Mouse (Mus musculus) kidney, embryonic 16.5 days (tissue): ENCODE measurements at regions not wholly inside any gene's neighbourhood (a gene's known extent, or its start where the extent isn't known, plus 50 kb on each side); places are given as distances from the start of the nearest gene placed in this dataset.

ENCODE experiments used
- ATAC-seq: fragments of 200-750 bp; cut with Nextera tagmentation; 2 replicates; pipeline ENCODE4 v1.8.0; 2017; ENCODE audit warnings: moderate TSS enrichment; ENCODE audit not compliant: low FRiP score, low TSS enrichment
- H3K27ac ChIP-seq: fragments of 300-500 bp; sonication (generic); 2 replicates; pipeline ENCODE4 v1.5.1; 2014; ENCODE audit warnings: low read length
- H3K27me3 ChIP-seq: fragments of 300-500 bp; sonication (generic); 2 replicates; pipeline ENCODE4 v1.6.1; 2014; ENCODE audit warnings: low read length, control low read depth, mixed read lengths; ENCODE audit not compliant: insufficient read depth
- H3K36me3 ChIP-seq: fragments of 300-500 bp; sonication (generic); 2 replicates; pipeline ENCODE4 v1.6.1; 2014; ENCODE audit warnings: low read length, control low read depth, mixed read lengths; ENCODE audit not compliant: insufficient read depth
- H3K4me1 ChIP-seq: fragments of 300-500 bp; sonication (generic); 2 replicates; pipeline ENCODE4 v1.6.1; 2014; ENCODE audit warnings: low read length, control low read depth, mixed read lengths; ENCODE audit not compliant: insufficient read depth
- H3K4me2 ChIP-seq: fragments of 300-500 bp; sonication (generic); replicated peaks from 2 replicates; pipeline ENCODE4 v1.6.1; 2014; ENCODE audit warnings: low read depth, low read length
- H3K4me3 ChIP-seq: fragments of 300-500 bp; sonication (generic); 2 replicates; pipeline ENCODE4 v1.5.1; 2014; ENCODE audit warnings: mild to moderate bottlenecking, low read length
- H3K9ac ChIP-seq: fragments of 300-500 bp; sonication (generic); replicated peaks from 2 replicates; pipeline ENCODE4 v1.6.1; 2014; ENCODE audit warnings: low read length
- H3K9me3 ChIP-seq: fragments of 300-500 bp; sonication (generic); 2 replicates; pipeline ENCODE4 v1.6.1; 2016; ENCODE audit warnings: low read length, control low read depth
- WGBS: fragments of 180-500 bp; shearing (Covaris S2); extraction: QIAGEN DNeasy Blood & Tissue Kit; methylation state at CpG from one replicate; pipeline ENCODE4 v1.1.7; 2014; 5-methylcytosine and 5-hydroxymethylcytosine counted together

DNA sequence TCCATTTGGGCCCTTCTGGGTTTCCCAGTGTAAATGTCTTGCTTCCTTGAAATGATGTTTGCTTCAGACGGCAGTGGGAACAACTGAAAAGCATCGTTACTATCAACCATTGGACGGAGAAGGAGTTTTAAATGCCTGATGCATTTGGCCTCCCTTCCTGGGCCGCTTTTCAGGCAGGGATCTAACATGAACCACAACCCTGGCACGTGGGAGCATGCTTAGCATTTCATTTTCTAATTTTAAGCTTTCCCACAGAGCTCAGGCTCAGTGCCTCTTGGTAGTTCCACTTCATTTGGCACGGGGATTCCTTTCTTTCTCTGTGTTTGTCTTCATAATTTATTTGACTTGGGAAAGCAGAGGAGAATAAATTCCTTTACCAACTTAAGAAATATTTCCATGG is 406.6 kb upstream of the Nbea start:
- Histone ChIP-seq H3K9ac (no peak overlapping the region), H3K4me1 (no peaks in the 10 kb centered on the region), H3K4me2 (no peak overlapping the region), H3K4me3 (no peak overlapping the region), H3K27ac (no peak overlapping the region), H3K36me3 (no peaks in the 10 kb centered on the region), H3K9me3 (no peaks in the 10 kb centered on the region), H3K27me3 (no peaks in the 10 kb centered on the region)
- ATAC-seq: no peak
- 62% methylated on average over 6 of the region's 6 CpGs for WGBS

DNA sequence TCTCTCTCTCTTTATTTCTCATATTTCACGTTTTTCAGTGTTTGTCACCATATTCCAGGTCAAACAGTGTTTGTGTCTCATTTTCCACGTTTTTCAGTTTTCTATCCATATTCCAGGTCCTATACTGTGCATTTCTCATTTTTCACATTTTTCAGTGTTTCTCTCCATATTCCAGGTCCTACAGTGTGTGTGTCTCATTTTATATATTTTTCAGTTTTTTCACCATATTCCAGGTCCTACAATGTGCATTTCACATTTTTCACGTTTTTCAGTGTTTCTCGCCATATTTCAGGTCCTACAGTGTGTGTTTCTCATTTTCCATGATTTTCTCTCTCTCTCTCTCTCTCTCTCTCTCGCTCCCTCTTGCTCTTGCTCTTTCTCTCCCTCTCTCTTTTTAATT is 391.9 kb upstream of the Nbea start:
- H3K9ac ChIP-seq: no peak overlapping the region
- no peaks in the 10 kb centered on the region for H3K27me3 ChIP-seq
- no peaks in the 10 kb centered on the region for H3K36me3 ChIP-seq
- no peak overlapping the region for H3K27ac ChIP-seq
- peaks cover 3% of the 10 kb centered on the region; the same call in 1 of the 2 replicates for H3K9me3 ChIP-seq
- no peaks in the 10 kb centered on the region for H3K4me1 ChIP-seq
- no peak overlapping the region for H3K4me2 ChIP-seq
- 71% methylated on average over 5 of the region's 5 CpGs for WGBS
- ATAC-seq: peak; percentile 61; the same call in 1 of the 2 replicates
- H3K4me3 ChIP-seq: no peak overlapping the region

DNA sequence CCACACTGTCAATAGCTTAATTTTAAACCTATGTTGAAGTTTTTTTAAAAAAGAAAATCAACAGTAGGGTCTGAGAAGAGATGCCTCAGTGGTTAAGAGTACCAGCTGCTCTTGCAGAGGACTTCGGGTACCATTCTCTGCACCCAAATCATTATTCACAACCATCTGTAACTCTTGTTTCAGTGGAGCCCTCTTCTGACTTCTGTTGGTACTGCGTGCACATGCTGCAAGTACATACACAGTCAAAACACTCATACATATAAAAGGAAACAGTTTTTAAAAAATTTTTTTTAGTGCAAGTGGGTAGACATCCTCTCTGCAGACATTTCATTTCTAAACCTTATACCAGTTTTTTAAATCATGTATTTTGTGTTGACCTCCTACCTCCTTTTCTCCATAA is 352.7 kb upstream of the Nbea start:
- H3K4me3 ChIP-seq: no peak overlapping the region
- 92% methylated on average over 2 of the region's 2 CpGs for WGBS
- ATAC-seq: no peak
- no peaks in the 10 kb centered on the region for H3K9me3 ChIP-seq
- no peak overlapping the region for H3K9ac ChIP-seq
- no peaks in the 10 kb centered on the region for H3K27me3 ChIP-seq
- H3K4me2 ChIP-seq: no peak overlapping the region
- no peak overlapping the region for H3K27ac ChIP-seq
- no peaks in the 10 kb centered on the region for H3K36me3 ChIP-seq
- H3K4me1 ChIP-seq: no peaks in the 10 kb centered on the region

- Histone ChIP-seq H3K4me1 (no peaks in the 10 kb centered on the region), H3K9me3 (no peaks in the 10 kb centered on the region), H3K4me2 (no peak overlapping the region), H3K4me3 (no peak overlapping the region), H3K9ac (no peak overlapping the region), H3K27me3 (no peaks in the 10 kb centered on the region), H3K36me3 (no peaks in the 10 kb centered on the region), H3K27ac (no peak overlapping the region)
- WGBS: 87% methylated on average over 1 of the region's 1 CpGs
- ATAC-seq: no peak
Observed at GRCm38 (mm10) chr3:56504445-56504844, 320.9 kb upstream of the Nbea start.

DNA sequence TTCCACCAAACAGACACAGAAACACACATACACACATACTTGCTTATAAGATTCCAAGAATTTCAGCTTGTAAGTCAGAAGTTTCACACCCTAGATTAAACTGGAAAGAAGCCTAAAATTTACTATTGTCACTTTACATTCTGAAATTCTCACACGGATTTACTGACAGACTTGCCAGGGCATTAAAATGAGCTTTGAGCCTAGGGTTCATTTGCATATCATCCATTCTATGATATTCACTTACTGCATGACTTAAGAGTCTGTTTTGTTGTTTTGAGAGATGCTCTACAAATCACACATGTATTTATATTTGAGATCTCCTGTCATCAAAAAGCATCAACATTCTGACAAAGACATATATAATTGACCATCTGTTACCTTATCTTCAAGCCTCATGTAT is 315.8 kb upstream of the Nbea start:
- Histone ChIP-seq H3K9ac (no peak overlapping the region), H3K36me3 (no peaks in the 10 kb centered on the region), H3K4me2 (no peak overlapping the region), H3K27ac (no peak overlapping the region), H3K27me3 (no peaks in the 10 kb centered on the region), H3K4me3 (no peak overlapping the region), H3K4me1 (no peaks in the 10 kb centered on the region), H3K9me3 (no peaks in the 10 kb centered on the region)
- 68% methylated on average over 1 of the region's 1 CpGs for WGBS
- ATAC-seq: no peak

- WGBS: 54% methylated on average over 1 of the region's 1 CpGs
- Histone ChIP-seq H3K4me3 (no peak overlapping the region), H3K36me3 (no peaks in the 10 kb centered on the region), H3K27me3 (no peaks in the 10 kb centered on the region), H3K27ac (no peak overlapping the region), H3K4me2 (no peak overlapping the region), H3K9ac (no peak overlapping the region), H3K4me1 (no peaks in the 10 kb centered on the region), H3K9me3 (no peaks in the 10 kb centered on the region)
- ATAC-seq: no peak
Observed at GRCm38 (mm10) chr3:56493937-56494336, 310.4 kb upstream of the Nbea start.

- Histone ChIP-seq H3K4me2 (no peak overlapping the region), H3K36me3 (no peaks in the 10 kb centered on the region), H3K9ac (no peak overlapping the region), H3K4me3 (no peak overlapping the region), H3K27me3 (no peaks in the 10 kb centered on the region), H3K9me3 (no peaks in the 10 kb centered on the region), H3K27ac (no peak overlapping the region), H3K4me1 (no peaks in the 10 kb centered on the region)
- WGBS: 83% methylated on average over 5 of the region's 5 CpGs
- no peak for ATAC-seq
Observed at GRCm38 (mm10) chr3:56489154-56489553, 305.7 kb upstream of the Nbea start.

GRCm38 (mm10) chr3:56485550-56486400 is 302.3 kb upstream of the Nbea start:
- H3K4me3 ChIP-seq: no peak overlapping the region
- WGBS: 70% methylated on average over 12 of the region's 12 CpGs

GRCm38 (mm10) chr3:56484096-56484495 is 300.6 kb upstream of the Nbea start:
- Histone ChIP-seq H3K36me3 (no peaks in the 10 kb centered on the region), H3K27ac (no peak overlapping the region), H3K9me3 (no peaks in the 10 kb centered on the region), H3K9ac (no peak overlapping the region), H3K27me3 (no peaks in the 10 kb centered on the region), H3K4me2 (no peak overlapping the region), H3K4me3 (no peak overlapping the region), H3K4me1 (no peaks in the 10 kb centered on the region)
- no peak for ATAC-seq
- WGBS: 92% methylated on average over 8 of the region's 8 CpGs

More at GRCm38 (mm10) chr3:56485550-56486400, 302.3 kb upstream of the Nbea start:
- Histone ChIP-seq H3K4me1 (no peaks in the 10 kb centered on the region), H3K36me3 (no peaks in the 10 kb centered on the region), H3K4me2 (no peak overlapping the region), H3K9me3 (no peaks in the 10 kb centered on the region), H3K27me3 (no peaks in the 10 kb centered on the region), H3K9ac (no peak overlapping the region), H3K27ac (no peak overlapping the region)
- ATAC-seq: no peak

DNA sequence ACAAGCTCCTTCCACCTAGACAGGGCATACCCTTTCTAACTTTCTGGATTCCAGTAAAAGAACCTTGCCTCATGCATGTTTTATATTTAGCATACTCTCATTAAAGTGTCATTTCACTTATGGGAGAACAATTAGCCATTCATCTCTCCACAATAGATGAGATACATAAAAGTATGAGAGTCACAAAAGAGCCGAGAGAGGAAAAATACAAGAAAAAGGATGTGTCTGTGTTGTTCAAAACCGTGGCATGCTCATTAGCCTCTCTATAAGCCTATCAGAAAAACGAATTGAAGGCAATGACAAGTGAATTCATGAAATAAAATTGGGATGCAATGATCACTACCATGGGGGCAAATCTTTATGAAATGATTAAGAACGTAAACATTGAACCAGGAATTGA is 299.9 kb upstream of the Nbea start:
- ATAC-seq: no peak
- no peaks in the 10 kb centered on the region for H3K9me3 ChIP-seq
- H3K9ac ChIP-seq: no peak overlapping the region
- H3K27me3 ChIP-seq: no peaks in the 10 kb centered on the region
- no peaks in the 10 kb centered on the region for H3K36me3 ChIP-seq
- 88% methylated on average over 4 of the region's 4 CpGs for WGBS
- H3K27ac ChIP-seq: no peak overlapping the region
- H3K4me1 ChIP-seq: peaks cover 5% of the 10 kb centered on the region
- H3K4me2 ChIP-seq: no peak overlapping the region
- H3K4me3 ChIP-seq: no peak overlapping the region
